Mouse (Mus musculus) leukemia stem cell, adult 10-12 weeks (primary cell): ENCODE data around the gene Fstl1. TPM values are rescaled to one million over a fixed set of nuclear protein-coding genes. Genes with fewer than 3 reads are reported as not detected.

Experiments
- polyA plus RNA-seq: library from polyadenylated mRNA; stranded (reverse); fragments of >175 nt; gene quantifications from 2 replicates; pipeline ENCODE4 v1.2.3, GENCODE M21; 2012; ENCODE audit warnings: low replicate concordance

Fstl1 gene
- polyA plus RNA-seq: 0.10 and 0.64 TPM in 2 replicates

DNA sequence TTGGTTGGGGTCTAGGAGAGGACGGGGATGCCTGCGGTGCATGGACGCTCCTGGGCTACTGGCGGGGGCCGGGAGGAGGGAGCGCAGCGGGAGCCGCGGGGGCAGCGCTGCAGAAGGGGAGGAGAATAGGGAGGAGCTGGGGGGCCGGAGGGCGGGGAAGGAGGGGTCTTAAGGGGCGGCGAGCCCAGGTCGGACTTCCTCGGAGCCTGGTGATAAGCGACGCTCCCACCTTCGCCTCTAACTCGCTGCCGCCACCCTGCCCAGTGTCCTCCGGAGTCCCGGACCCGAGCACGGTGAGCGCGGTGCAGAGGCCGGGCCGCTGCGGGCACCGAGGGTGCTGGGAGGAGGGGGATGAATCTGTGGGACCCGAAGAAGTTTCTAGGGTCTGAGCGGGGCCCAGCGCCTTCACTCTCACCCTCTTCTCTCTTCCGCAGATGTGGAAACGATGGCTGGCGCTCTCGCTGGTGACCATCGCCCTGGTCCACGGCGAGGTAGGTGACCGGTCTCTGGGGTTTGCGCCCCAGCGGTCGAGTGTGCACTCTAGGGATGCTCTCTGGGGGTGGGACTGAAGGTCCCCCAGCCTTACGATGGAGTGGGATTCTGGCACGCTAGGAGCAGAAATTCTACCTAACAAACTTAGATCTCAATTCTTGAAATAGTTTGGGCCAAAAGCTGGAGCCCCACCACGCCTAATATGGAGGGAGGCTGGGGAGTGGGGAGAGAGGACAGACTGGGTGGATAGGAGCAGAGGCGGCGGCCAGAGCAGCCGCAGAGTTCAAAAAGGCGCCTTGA lies at the start of gene Fstl1:
Gene Fstl1 (plus strand): TSS at position 14 of the 792 bp plus-strand sequence.

DNA sequence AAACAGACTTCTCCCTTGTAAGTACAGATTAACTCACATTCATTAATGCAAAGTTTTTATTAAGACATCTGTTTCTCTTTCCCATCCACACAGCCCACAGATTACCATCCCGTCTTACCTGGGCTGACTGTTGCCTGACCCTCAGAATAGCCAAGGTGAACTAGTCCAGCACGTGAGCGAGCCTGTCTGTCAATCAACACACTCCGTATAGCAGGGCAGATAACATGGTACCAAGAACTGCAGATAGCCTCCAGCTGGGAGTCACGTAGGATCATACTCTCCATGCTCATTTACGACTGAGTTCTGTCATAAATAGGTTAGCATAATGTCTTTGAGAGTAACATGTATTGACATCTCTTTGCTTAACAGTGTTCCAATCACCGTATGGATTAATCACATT lies 84.4 kb downstream of the Fstl1 start, which contains the start of gene Gm36028:
Gene Gm36028 (minus strand): TSS at position 118 of the 400 bp plus-strand sequence.

DNA sequence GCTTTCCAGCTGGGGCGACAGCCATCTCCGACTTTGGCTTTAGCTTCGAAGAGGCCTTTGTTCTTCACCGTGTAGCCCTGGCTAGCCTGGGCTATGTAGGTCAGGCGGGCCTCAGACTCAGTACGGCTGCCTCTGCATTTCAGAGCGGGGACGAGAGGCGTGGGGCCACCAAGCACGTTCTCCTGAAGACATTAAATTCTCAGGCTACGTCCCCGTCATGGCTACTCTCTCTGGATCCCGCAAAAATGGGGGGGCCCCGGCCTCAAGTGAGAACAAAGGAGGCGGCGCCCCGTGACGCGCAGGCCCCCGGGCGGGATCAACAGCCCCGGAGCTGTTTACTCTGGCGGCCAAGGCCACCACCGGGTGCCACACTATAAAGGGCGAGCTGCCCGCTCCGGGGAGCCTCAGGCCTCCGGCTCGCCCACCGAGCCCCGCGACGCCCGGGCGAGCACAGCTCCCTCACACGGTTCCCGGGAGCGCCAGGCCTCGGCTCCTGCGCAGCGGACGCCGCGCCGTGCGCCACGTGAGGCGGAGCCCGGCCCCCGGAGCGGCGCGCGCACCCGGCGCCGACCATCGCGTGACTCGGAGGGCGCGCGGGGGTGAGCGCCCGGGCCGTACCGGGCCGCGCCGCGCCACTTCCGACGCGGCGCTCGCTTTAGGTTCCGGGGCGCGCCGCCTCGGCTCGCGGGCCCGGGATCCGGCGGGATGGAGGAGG lies 91.3 kb downstream of the Fstl1 start, which contains the start of gene Lrrc58:
Gene Lrrc58 (plus strand): TSS at position 599 of the 715 bp plus-strand sequence.

Other genes starting within 250 kb of the Fstl1 start
- gene Gtf2e1, start 237.1 kb upstream of the Fstl1 start, polyA plus RNA-seq: 1.2 and 2.0 TPM in 2 replicates
- 0.43 TPM in 1 of 2 replicates, not detected in the other for gene Rabl3, start 237.0 kb upstream of the Fstl1 start, polyA plus RNA-seq
- gene Hgd, start 196.7 kb upstream of the Fstl1 start, polyA plus RNA-seq: not detected in 2 replicates
- gene Ndufb4, start 122.4 kb upstream of the Fstl1 start, polyA plus RNA-seq: 75.9 and 86.6 TPM in 2 replicates
- gene Gm36028, start 84.3 kb downstream of the Fstl1 start, polyA plus RNA-seq: not detected in 2 replicates
- 2.9 and 3.7 TPM in 2 replicates for gene Lrrc58, start 91.5 kb downstream of the Fstl1 start, polyA plus RNA-seq
- gene Gpr156, start 139.6 kb downstream of the Fstl1 start, polyA plus RNA-seq: 0.05 and 0.06 TPM in 2 replicates